Comparison of ENCODE assay signal across 24 mouse cellular contexts in the genomic region with DNA sequence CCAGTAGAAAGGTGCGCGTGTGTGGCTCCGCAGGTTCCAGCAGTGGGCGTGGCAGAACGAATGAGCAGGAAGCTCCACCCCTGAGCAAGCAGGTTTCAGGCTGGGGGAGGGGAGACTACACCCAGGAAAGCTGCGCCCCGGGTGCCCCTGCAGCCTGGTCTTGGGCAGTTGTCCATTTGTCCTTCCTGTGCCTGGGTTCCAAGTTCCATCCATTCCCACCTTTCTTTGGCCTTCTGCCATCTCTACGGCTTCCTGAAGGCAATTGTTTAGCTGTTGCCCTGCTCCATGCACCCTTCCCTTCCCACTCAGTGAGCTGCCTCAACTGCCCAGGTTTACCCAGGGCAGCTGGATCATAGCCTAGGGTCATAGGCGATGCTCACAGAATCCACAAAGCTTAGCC.
A peak's percentile ranks its signal among the peaks of the same experiment; 100 is the strongest.
DNase-seq lines count a peak whose midpoint lies in the region; ATAC-seq and TF ChIP-seq lines count a peak whose summit lies in the region.
"Had no signal": no experiment of that assay in that cellular context is flagged by ENCODE, and none has a peak within 500 bp of the region (broad histone marks: within the 10 kb centered on the region; RNA-seq: fewer than 3 reads in every experiment).

No protein-coding gene starts in this region.

- no peak overlapping the region for H3K9ac ChIP-seq in midbrain, embryonic 11.5 days (ENCODE audit: low read length)
- H3K9ac ChIP-seq in midbrain, postnatal 0 days (replicated peaks; ENCODE audit: low read length, poor library complexity, severe bottlenecking) = no peak overlapping the region
- H3K9ac ChIP-seq in stomach, postnatal 0 days (ENCODE audit: low read length) = no peak overlapping the region
- H3K9ac ChIP-seq: embryonic facial prominence, embryonic 13.5 days; embryonic facial prominence, embryonic 15.5 days; forebrain, embryonic 12.5 days had no signal

- intact Hi-C loops in heart, postnatal 10 days (cut with DNase I) = no loop called here

- H3K27ac ChIP-seq in midbrain, embryonic 11.5 days (ENCODE audit: low read depth, low read length) = no peak overlapping the region
- no peak overlapping the region for H3K27ac ChIP-seq in midbrain, postnatal 0 days (ENCODE audit: low read depth, low read length)
- no peak overlapping the region for H3K27ac ChIP-seq in stomach, postnatal 0 days (replicated peaks)
- H3K27ac ChIP-seq: embryonic facial prominence, embryonic 13.5 days; embryonic facial prominence, embryonic 15.5 days; forebrain, embryonic 10.5 days; forebrain, embryonic 12.5 days had no signal

- 40% methylated on average over 9 of the region's 9 CpGs for WGBS in midbrain, embryonic 11.5 days
- 54% methylated on average over 9 of the region's 9 CpGs for WGBS in midbrain, postnatal 0 days
- WGBS in stomach, postnatal 0 days = 45% methylated on average over 9 of the region's 9 CpGs

- no peaks in the 10 kb centered on the region for H3K4me1 ChIP-seq in midbrain, embryonic 11.5 days (ENCODE audit: control insufficient read depth, insufficient read depth, low read length)
- H3K4me1 ChIP-seq in midbrain, postnatal 0 days (ENCODE audit: insufficient read depth, low read length) = no peaks in the 10 kb centered on the region
- no peaks in the 10 kb centered on the region for H3K4me1 ChIP-seq in stomach, postnatal 0 days (replicated peaks; ENCODE audit: control insufficient read depth, insufficient read depth)
- H3K4me1 ChIP-seq: embryonic facial prominence, embryonic 15.5 days; forebrain, embryonic 12.5 days had no signal

- no peak overlapping the region for H3K4me3 ChIP-seq in midbrain, embryonic 11.5 days (ENCODE audit: low read depth, low read length)
- H3K4me3 ChIP-seq in midbrain, postnatal 0 days (ENCODE audit: low read depth, low read length) = no peak overlapping the region
- H3K4me3 ChIP-seq in stomach, postnatal 0 days (ENCODE audit: low read depth, low read length) = no peak overlapping the region
- H3K4me3 ChIP-seq: embryonic facial prominence, embryonic 13.5 days; embryonic facial prominence, embryonic 15.5 days; erythroblast, embryonic 14.5 days; forebrain, embryonic 10.5 days; forebrain, embryonic 12.5 days had no signal

- no peaks in the 10 kb centered on the region for H3K27me3 ChIP-seq in midbrain, embryonic 11.5 days (ENCODE audit: control insufficient read depth, insufficient read depth, low read length)
- no peaks in the 10 kb centered on the region for H3K27me3 ChIP-seq in midbrain, postnatal 0 days (ENCODE audit: insufficient read depth, low read length)
- no peaks in the 10 kb centered on the region for H3K27me3 ChIP-seq in stomach, postnatal 0 days (ENCODE audit: control insufficient read depth, insufficient read depth, low read length)
- H3K27me3 ChIP-seq: forebrain, embryonic 12.5 days had no signal

- no peak for TF ChIP-seq EP300 in stomach, postnatal 0 days (optimal IDR thresholded peaks at IDR 0.05)

- no peaks in the 10 kb centered on the region for H3K9me3 ChIP-seq in midbrain, embryonic 11.5 days (ENCODE audit: control insufficient read depth, low read length)
- H3K9me3 ChIP-seq in midbrain, postnatal 0 days (ENCODE audit: low read length) = no peaks in the 10 kb centered on the region
- no peaks in the 10 kb centered on the region for H3K9me3 ChIP-seq in stomach, postnatal 0 days (ENCODE audit: control insufficient read depth, low read length)
- H3K9me3 ChIP-seq: embryonic facial prominence, embryonic 13.5 days; embryonic facial prominence, embryonic 15.5 days; forebrain, embryonic 10.5 days; forebrain, embryonic 12.5 days had no signal

- DNase-seq in heart, adult 11 months = peak; percentile 72
- no peak for DNase-seq in heart, postnatal 10 days
- DNase-seq in midbrain, embryonic 11.5 days (ENCODE audit: low spot score, missing footprints) = peak; percentile 69
- DNase-seq in midbrain, postnatal 0 days (ENCODE audit: low spot score) = no peak
- DNase-seq in testis, postnatal 10 days (ENCODE audit: low spot score) = peak; percentile 35
- DNase-seq in testis, postnatal 14 days (ENCODE audit: low spot score) = no peak
- DNase-seq in stomach, postnatal 0 days (ENCODE audit: low spot score) = peak; percentile 30
- no peak for DNase-seq in layer of hippocampus, postnatal 36 days
- DNase-seq: adrenal gland, adult 2 months; adrenal gland, postnatal 10 days; adrenal gland, postnatal 25 days; cerebellum, adult 11 months; cerebellum, adult 18-20 months; cerebellum, adult 8-10 months; cerebellum, adult 9-11 months; cerebellum, postnatal 14 days; cerebellum, postnatal 36 days; embryo, embryonic 11 days had no signal

- no peak for ATAC-seq in midbrain, embryonic 11.5 days (ENCODE audit: low FRiP score)
- no peak for ATAC-seq in midbrain, postnatal 0 days (ENCODE audit: low FRiP score)
- ATAC-seq in stomach, postnatal 0 days (ENCODE audit: low FRiP score, low TSS enrichment) = no peak
- ATAC-seq: forebrain, embryonic 14.5 days had no signal

- no peak overlapping the region for H3K4me2 ChIP-seq in midbrain, embryonic 11.5 days
- H3K4me2 ChIP-seq in midbrain, postnatal 0 days (ENCODE audit: low read depth, low read length, poor library complexity, severe bottlenecking) = no peak overlapping the region
- H3K4me2 ChIP-seq in stomach, postnatal 0 days (replicated peaks; ENCODE audit: low read depth) = no peak overlapping the region
- H3K4me2 ChIP-seq: embryonic facial prominence, embryonic 13.5 days; embryonic facial prominence, embryonic 15.5 days; forebrain, embryonic 12.5 days had no signal

- no peak for TF ChIP-seq CTCF in midbrain, postnatal 0 days (IDR thresholded peaks at IDR 0.05)
- TF ChIP-seq CTCF in stomach, postnatal 0 days (IDR thresholded peaks at IDR 0.05; ENCODE audit: low read depth) = no peak

- no peaks in the 10 kb centered on the region for H3K36me3 ChIP-seq in midbrain, embryonic 11.5 days (ENCODE audit: control insufficient read depth, insufficient read depth, low read length)
- H3K36me3 ChIP-seq in midbrain, postnatal 0 days (ENCODE audit: insufficient read depth, low read length) = no peaks in the 10 kb centered on the region
- H3K36me3 ChIP-seq in stomach, postnatal 0 days (ENCODE audit: control insufficient read depth, insufficient read depth, low read length) = no peaks in the 10 kb centered on the region
- H3K36me3 ChIP-seq: embryonic facial prominence, embryonic 13.5 days; embryonic facial prominence, embryonic 15.5 days; forebrain, embryonic 10.5 days; forebrain, embryonic 12.5 days had no signal

Comparison
In these comparisons a context has a peak if more than half of its experiments do, and no peak if none do; other contexts are left out.
1. DNase-seq: peak in heart, adult 11 months (single experiment), midbrain, embryonic 11.5 days (single experiment), testis, postnatal 10 days (single experiment) and stomach, postnatal 0 days (single experiment); none in heart, postnatal 10 days (0 of 2), midbrain, postnatal 0 days (single experiment), testis, postnatal 14 days (single experiment) and layer of hippocampus, postnatal 36 days (0 of 2).